Mouse (Mus musculus) embryonic fibroblast, embryonic 13.5 days (primary cell): ENCODE measurements around the gene Dennd6b.

Source experiments
- CTCF ChIP-seq: IDR thresholded peaks from 2 replicates; pipeline ENCODE4 v1.5.1; 2011; ENCODE audit warnings: mild to moderate bottlenecking, control low read depth, low read length, moderate library complexity, borderline replicate concordance; ENCODE audit not compliant: insufficient read depth
- POLR2A ChIP-seq: IDR thresholded peaks from 2 replicates; pipeline ENCODE4 v1.6.1; 2011; ENCODE audit warnings: low read depth, mild to moderate bottlenecking, control low read depth, low read length, moderate library complexity

DNA sequence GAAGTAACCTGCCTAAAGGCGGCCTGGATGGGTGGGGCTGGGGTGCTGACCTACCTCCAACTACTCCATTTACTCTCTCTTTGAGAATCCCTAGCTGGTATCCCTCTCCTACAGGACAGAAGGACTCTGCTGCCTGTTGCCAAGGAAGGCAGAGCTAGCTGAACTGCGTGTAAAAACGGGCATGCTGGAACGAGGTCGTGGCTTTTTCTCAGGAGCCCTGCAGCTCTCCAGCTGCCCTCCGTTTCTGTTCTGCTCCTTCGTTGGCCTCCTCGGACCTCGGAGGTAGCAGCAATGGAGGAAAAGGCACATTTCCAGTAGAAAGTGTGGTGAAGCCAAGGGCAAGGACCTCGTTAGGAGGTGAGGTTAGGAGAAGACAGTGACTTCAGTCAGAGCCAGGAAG, 27.4 kb downstream of the Dennd6b start:
- TF ChIP-seq CTCF = no peak
- TF ChIP-seq POLR2A = no peak
